18 mouse cellular contexts compared by ENCODE assay signal in the genomic region with DNA sequence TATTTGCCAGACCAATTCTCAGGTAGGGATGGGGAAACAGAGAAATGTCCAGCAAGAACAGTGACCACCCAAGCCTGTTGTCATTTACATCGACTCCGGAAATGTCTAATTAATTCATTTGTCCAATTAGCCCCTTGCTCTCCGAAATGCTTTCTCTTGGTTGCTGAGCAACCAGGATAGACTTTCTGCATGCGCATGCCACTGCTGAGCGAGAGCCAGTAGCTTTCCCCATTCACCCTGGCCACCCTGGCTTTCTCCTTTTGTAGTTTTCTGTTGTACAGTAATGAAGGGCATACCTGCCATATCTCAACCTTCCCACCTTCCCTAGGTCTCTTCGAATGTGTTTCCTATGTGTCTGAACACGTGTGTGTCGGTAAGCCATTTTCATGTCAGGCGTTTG. TPM values are rescaled to one million over a fixed set of nuclear protein-coding genes. Genes with fewer than 3 reads are reported as not detected.
DNase-seq lines count a peak whose midpoint lies in the region; ATAC-seq and TF ChIP-seq lines count a peak whose summit lies in the region.
"Had no signal": no experiment of that assay in that cellular context is flagged by ENCODE, and none has a peak within 500 bp of the region (broad histone marks: within the 10 kb centered on the region; RNA-seq: fewer than 3 reads in every experiment).

No protein-coding gene starts in this region.

- WGBS in neural tube, embryonic 13.5 days, result 50% methylated on average over 9 of the region's 9 CpGs
- 38% methylated on average over 9 of the region's 9 CpGs for WGBS in forebrain, embryonic 11.5 days
- 55% methylated on average over 9 of the region's 9 CpGs for WGBS in hindbrain, embryonic 12.5 days
- 36% methylated on average over 9 of the region's 9 CpGs for WGBS in midbrain, postnatal 0 days
- 78% methylated on average over 9 of the region's 9 CpGs for WGBS in heart, embryonic 11.5 days (ENCODE audit: insufficient replicate concordance)

- peaks cover 20% of the 10 kb centered on the region for H3K27me3 ChIP-seq in neural tube, embryonic 13.5 days
- peaks cover 7% of the 10 kb centered on the region for H3K27me3 ChIP-seq in forebrain, embryonic 11.5 days (ENCODE audit: control insufficient read depth, insufficient read depth, low read length)
- peaks cover 13% of the 10 kb centered on the region; the same call in 1 of the 2 replicates for H3K27me3 ChIP-seq in hindbrain, embryonic 12.5 days
- H3K27me3 ChIP-seq in midbrain, postnatal 0 days (ENCODE audit: insufficient read depth, low read length), result no peaks in the 10 kb centered on the region
- no peaks in the 10 kb centered on the region for H3K27me3 ChIP-seq in heart, embryonic 11.5 days (ENCODE audit: control insufficient read depth, insufficient read depth, low read length)
- H3K27me3 ChIP-seq: embryonic facial prominence, embryonic 15.5 days; liver, embryonic 15.5 days had no signal

- H3K9ac ChIP-seq in neural tube, embryonic 13.5 days, result no peak overlapping the region
- H3K9ac ChIP-seq in forebrain, embryonic 11.5 days (ENCODE audit: low read length), result no peak overlapping the region
- H3K9ac ChIP-seq in hindbrain, embryonic 12.5 days, result no peak overlapping the region
- H3K9ac ChIP-seq in midbrain, postnatal 0 days (replicated peaks; ENCODE audit: low read length, poor library complexity, severe bottlenecking), result no peak overlapping the region
- H3K9ac ChIP-seq in heart, embryonic 11.5 days (ENCODE audit: low read depth, low read length), result no peak overlapping the region
- H3K9ac ChIP-seq: embryonic facial prominence, embryonic 15.5 days; liver, embryonic 15.5 days had no signal

- H3K4me2 ChIP-seq in neural tube, embryonic 13.5 days, result no peak overlapping the region
- no peak overlapping the region for H3K4me2 ChIP-seq in forebrain, embryonic 11.5 days (ENCODE audit: low read depth, low read length, severe bottlenecking)
- peak overlapping the region; percentile 11; the same call in 1 of the 2 replicates for H3K4me2 ChIP-seq in hindbrain, embryonic 12.5 days (replicated peaks)
- H3K4me2 ChIP-seq in midbrain, postnatal 0 days (ENCODE audit: low read depth, low read length, poor library complexity, severe bottlenecking), result peak overlapping the region; percentile 5; the same call in 1 of the 2 replicates
- no peak overlapping the region for H3K4me2 ChIP-seq in heart, embryonic 11.5 days
- H3K4me2 ChIP-seq: embryonic facial prominence, embryonic 15.5 days; liver, embryonic 15.5 days had no signal

- H3K4me1 ChIP-seq in neural tube, embryonic 13.5 days (replicated peaks), result peaks cover 21% of the 10 kb centered on the region
- peaks cover 22% of the 10 kb centered on the region for H3K4me1 ChIP-seq in forebrain, embryonic 11.5 days (replicated peaks; ENCODE audit: control insufficient read depth, insufficient read depth, low read length)
- H3K4me1 ChIP-seq in hindbrain, embryonic 12.5 days, result peaks cover 22% of the 10 kb centered on the region
- H3K4me1 ChIP-seq in midbrain, postnatal 0 days (ENCODE audit: insufficient read depth, low read length), result 0 out of 2 replicates have a peak, but pooled peaks cover 6% of the 10 kb centered on the region
- no peaks in the 10 kb centered on the region for H3K4me1 ChIP-seq in heart, embryonic 11.5 days (ENCODE audit: control insufficient read depth, insufficient read depth, low read length)
- H3K4me1 ChIP-seq: embryonic facial prominence, embryonic 15.5 days; liver, embryonic 15.5 days had no signal

- DNase-seq in neural tube, embryonic 10.5 days (ENCODE audit: extremely low spot score, low spot score), result no peak
- DNase-seq in forebrain, embryonic 11.5 days (ENCODE audit: low spot score), result peak; percentile 55
- peak; percentile 56 for DNase-seq in midbrain, postnatal 0 days (ENCODE audit: low spot score)
- DNase-seq in testis, postnatal 10 days (ENCODE audit: low spot score), result no peak
- no peak for DNase-seq in cerebellum, adult 8-10 months
- DNase-seq: cerebellum, postnatal 25 days; kidney, adult 8-10 months; lung, postnatal 10 days; thymus, postnatal 4 days had no signal

- H3K36me3 ChIP-seq in neural tube, embryonic 13.5 days, result no peaks in the 10 kb centered on the region
- no peaks in the 10 kb centered on the region for H3K36me3 ChIP-seq in forebrain, embryonic 11.5 days (ENCODE audit: control insufficient read depth, insufficient read depth, low read length)
- no peaks in the 10 kb centered on the region for H3K36me3 ChIP-seq in hindbrain, embryonic 12.5 days
- no peaks in the 10 kb centered on the region for H3K36me3 ChIP-seq in midbrain, postnatal 0 days (ENCODE audit: insufficient read depth, low read length)
- no peaks in the 10 kb centered on the region for H3K36me3 ChIP-seq in heart, embryonic 11.5 days (ENCODE audit: control insufficient read depth, insufficient read depth, low read length)
- H3K36me3 ChIP-seq: embryonic facial prominence, embryonic 15.5 days; liver, embryonic 15.5 days had no signal

- no peak for TF ChIP-seq CTCF in midbrain, postnatal 0 days (IDR thresholded peaks at IDR 0.05)

- H3K27ac ChIP-seq in neural tube, embryonic 13.5 days (replicated peaks), result no peak overlapping the region
- H3K27ac ChIP-seq in forebrain, embryonic 11.5 days (ENCODE audit: low read depth, low read length), result no peak overlapping the region
- H3K27ac ChIP-seq in hindbrain, embryonic 12.5 days, result no peak overlapping the region
- H3K27ac ChIP-seq in midbrain, postnatal 0 days (ENCODE audit: low read depth, low read length), result no peak overlapping the region
- H3K27ac ChIP-seq in heart, embryonic 11.5 days (ENCODE audit: low read depth, low read length), result no peak overlapping the region
- H3K27ac ChIP-seq: embryonic facial prominence, embryonic 15.5 days; liver, embryonic 15.5 days had no signal

- H3K4me3 ChIP-seq in neural tube, embryonic 13.5 days, result no peak overlapping the region
- H3K4me3 ChIP-seq in forebrain, embryonic 11.5 days (ENCODE audit: low read depth, low read length), result no peak overlapping the region
- H3K4me3 ChIP-seq in hindbrain, embryonic 12.5 days, result no peak overlapping the region
- H3K4me3 ChIP-seq in midbrain, postnatal 0 days (ENCODE audit: low read depth, low read length), result no peak overlapping the region
- H3K4me3 ChIP-seq in heart, embryonic 11.5 days (ENCODE audit: low read depth, low read length), result no peak overlapping the region
- H3K4me3 ChIP-seq: embryonic facial prominence, embryonic 15.5 days; liver, embryonic 15.5 days had no signal

- H3K9me3 ChIP-seq in neural tube, embryonic 13.5 days, result no peaks in the 10 kb centered on the region
- no peaks in the 10 kb centered on the region for H3K9me3 ChIP-seq in forebrain, embryonic 11.5 days (ENCODE audit: control insufficient read depth, low read length)
- no peaks in the 10 kb centered on the region for H3K9me3 ChIP-seq in hindbrain, embryonic 12.5 days (replicated peaks)
- no peaks in the 10 kb centered on the region for H3K9me3 ChIP-seq in midbrain, postnatal 0 days (ENCODE audit: low read length)
- no peaks in the 10 kb centered on the region for H3K9me3 ChIP-seq in heart, embryonic 11.5 days (replicated peaks; ENCODE audit: control insufficient read depth, low read length)
- H3K9me3 ChIP-seq: embryonic facial prominence, embryonic 15.5 days; liver, embryonic 15.5 days had no signal

- 0 out of 2 replicates have a peak, but pooled peaks have one; percentile 34 for ATAC-seq in neural tube, embryonic 13.5 days (ENCODE audit: low read depth)
- peak; percentile 45 for ATAC-seq in forebrain, embryonic 11.5 days (replicated peaks; ENCODE audit: low FRiP score)
- ATAC-seq in hindbrain, embryonic 12.5 days (ENCODE audit: low FRiP score), result no peak
- ATAC-seq in midbrain, postnatal 0 days (ENCODE audit: low FRiP score), result 0 out of 2 replicates have a peak, but pooled peaks have one; percentile 41
- no peak for ATAC-seq in heart, embryonic 11.5 days (replicated peaks; ENCODE audit: insufficient number of reproducible peaks, low FRiP score, low TSS enrichment)

RNA-seq across cellular contexts. Expression of a gene that starts 32.6 kb away (rescaled TPM):
- polyA plus RNA-seq in neural tube, embryonic 13.5 days (2015; fragmentation: Nextera tagmentation; extraction: Ambion mirVana), result 12.0 and 12.7 TPM in 2 replicates
- polyA plus RNA-seq in forebrain, embryonic 11.5 days (2014; fragmentation: Nextera tagmentation; extraction: Ambion mirVana), result 2.1 and 2.2 TPM in 2 replicates
- 7.4 and 7.6 TPM in 2 replicates for polyA plus RNA-seq in hindbrain, embryonic 12.5 days (2016; fragmentation: Nextera tagmentation; extraction: Ambion mirVana)
- 25.3 and 33.2 TPM in 2 replicates for total RNA-seq in midbrain, postnatal 0 days (2014; rRNA removed)
- 16.4 and 18.3 TPM in 2 replicates for polyA plus RNA-seq in midbrain, postnatal 0 days (2015; fragmentation: Nextera tagmentation; extraction: Ambion mirVana)
- 0.44 and 0.56 TPM in 2 replicates for polyA plus RNA-seq in heart, embryonic 11.5 days (2014; fragmentation: Nextera tagmentation; extraction: Ambion mirVana)
- total RNA-seq: adrenal gland, adult 18-20 months; ES-E14; gastrocnemius, adult 8-10 months; megakaryocyte, adult 5-6 weeks had no signal

Comparison
In these comparisons a context has a peak if more than half of its experiments do, and no peak if none do; other contexts are left out.
1. ATAC-seq: peak in neural tube, embryonic 13.5 days (single experiment), forebrain, embryonic 11.5 days (single experiment) and midbrain, postnatal 0 days (single experiment); none in hindbrain, embryonic 12.5 days (single experiment) and heart, embryonic 11.5 days (single experiment).
2. H3K4me2 ChIP-seq: peak in hindbrain, embryonic 12.5 days (single experiment) and midbrain, postnatal 0 days (single experiment); none in neural tube, embryonic 13.5 days (single experiment), forebrain, embryonic 11.5 days (single experiment) and heart, embryonic 11.5 days (single experiment).
3. DNase-seq: peak in forebrain, embryonic 11.5 days (single experiment) and midbrain, postnatal 0 days (single experiment); none in neural tube, embryonic 10.5 days (single experiment), testis, postnatal 10 days (single experiment) and cerebellum, adult 8-10 months (single experiment).